Mouse (Mus musculus): ENCODE measurements around the gene Acvr2a. TPM values are rescaled to one million over a fixed set of nuclear protein-coding genes. Genes with fewer than 3 reads are reported as not detected.
A peak's percentile ranks its signal among the peaks of the same experiment; 100 is the strongest.

Gene Acvr2a
- polyA plus RNA-seq, 1 experiment from 2014 or later = 21.2 TPM

- no peak overlapping the region for H3K4me3 ChIP-seq (ENCODE audit: low read depth, low read length)
- H3K4me2 ChIP-seq (ENCODE audit: low read depth, severe bottlenecking) = no peak overlapping the region
- no peaks in the 10 kb centered on the region for H3K36me3 ChIP-seq (ENCODE audit: control insufficient read depth, insufficient read depth, low read length)
- no peaks in the 10 kb centered on the region for H3K9me3 ChIP-seq (ENCODE audit: control insufficient read depth, low read length)
- ATAC-seq (ENCODE audit: insufficient number of reproducible peaks, low FRiP score, low TSS enrichment, low read depth) (no peak), DNase-seq (ENCODE audit: low spot score) (no peak)
- no peaks in the 10 kb centered on the region for H3K27me3 ChIP-seq (ENCODE audit: control insufficient read depth, insufficient read depth, low read length)
- H3K9ac ChIP-seq (ENCODE audit: low read length) = no peak overlapping the region
- no peaks in the 10 kb centered on the region for H3K4me1 ChIP-seq (ENCODE audit: control insufficient read depth, insufficient read depth, low read length)
- no peak overlapping the region for H3K27ac ChIP-seq (replicated peaks; ENCODE audit: low read depth, low read length)
These were observed 101.9 kb downstream of the Acvr2a start for GRCm38 (mm10) chr2:48915832-48916231.

- WGBS = 91% methylated on average over 2 of the region's 2 CpGs
- Histone ChIP-seq H3K4me3 (ENCODE audit: low read depth, low read length) (no peak overlapping the region), H3K4me2 (ENCODE audit: low read depth, severe bottlenecking) (no peak overlapping the region), H3K4me1 (ENCODE audit: control insufficient read depth, insufficient read depth, low read length) (no peaks in the 10 kb centered on the region), H3K27me3 (ENCODE audit: control insufficient read depth, insufficient read depth, low read length) (no peaks in the 10 kb centered on the region), H3K9me3 (ENCODE audit: control insufficient read depth, low read length) (no peaks in the 10 kb centered on the region), H3K36me3 (ENCODE audit: control insufficient read depth, insufficient read depth, low read length) (peaks cover 4% of the 10 kb centered on the region; the same call in 1 of the 2 replicates), H3K27ac (replicated peaks; ENCODE audit: low read depth, low read length) (no peak overlapping the region), H3K9ac (ENCODE audit: low read length) (no peak overlapping the region)
- no peak for DNase-seq (ENCODE audit: low spot score)
- no peak for ATAC-seq (ENCODE audit: insufficient number of reproducible peaks, low FRiP score, low TSS enrichment, low read depth)
These were observed 121.1 kb downstream of the Acvr2a start for GRCm38 (mm10) chr2:48935058-48935457.

- no peak for ATAC-seq (ENCODE audit: insufficient number of reproducible peaks, low FRiP score, low TSS enrichment, low read depth)
- Histone ChIP-seq H3K4me2 (ENCODE audit: low read depth, severe bottlenecking) (peak overlapping the region; percentile 54), H3K4me1 (ENCODE audit: control insufficient read depth, insufficient read depth, low read length) (no peaks in the 10 kb centered on the region), H3K9ac (ENCODE audit: low read length) (no peak overlapping the region), H3K36me3 (ENCODE audit: control insufficient read depth, insufficient read depth, low read length) (no peaks in the 10 kb centered on the region), H3K9me3 (ENCODE audit: control insufficient read depth, low read length) (no peaks in the 10 kb centered on the region), H3K4me3 (ENCODE audit: low read depth, low read length) (peak overlapping the region; percentile 81; the same call in 1 of the 2 replicates), H3K27me3 (ENCODE audit: control insufficient read depth, insufficient read depth, low read length) (no peaks in the 10 kb centered on the region), H3K27ac (replicated peaks; ENCODE audit: low read depth, low read length) (no peak overlapping the region)
- DNase-seq (ENCODE audit: low spot score) = no peak
- WGBS = 54% methylated on average over 3 of the region's 3 CpGs
These were observed 133.9 kb downstream of the Acvr2a start for GRCm38 (mm10) chr2:48947761-48948160.

- no peaks in the 10 kb centered on the region for H3K9me3 ChIP-seq (ENCODE audit: control insufficient read depth, low read length)
- H3K27ac ChIP-seq (replicated peaks; ENCODE audit: low read depth, low read length) = peak within 1 kb of the TSS; percentile 81
- H3K9ac ChIP-seq (ENCODE audit: low read length) = peak within 1 kb of the TSS; percentile 96
- no peaks in the 10 kb centered on the region for H3K4me1 ChIP-seq (ENCODE audit: control insufficient read depth, insufficient read depth, low read length)
- H3K36me3 ChIP-seq (ENCODE audit: control insufficient read depth, insufficient read depth, low read length) = no peaks in the 10 kb centered on the region
- DNase-seq (ENCODE audit: low spot score) (peak; percentile 99), ATAC-seq (ENCODE audit: insufficient number of reproducible peaks, low FRiP score, low TSS enrichment, low read depth) (peak; percentile 100)
- WGBS = 0% methylated on average over 42 of the region's 49 CpGs
- no peaks in the 10 kb centered on the region for H3K27me3 ChIP-seq (ENCODE audit: control insufficient read depth, insufficient read depth, low read length)
- peak within 1 kb of the TSS; percentile 56 for H3K4me2 ChIP-seq (ENCODE audit: low read depth, severe bottlenecking)
- peak within 1 kb of the TSS; percentile 81 for H3K4me3 ChIP-seq (ENCODE audit: low read depth, low read length)
These were observed 135.1 kb downstream of the Acvr2a start, which contains the start of gene Mbd5 for GRCm38 (mm10) chr2:48948841-48949584. Gene Mbd5 (plus strand): TSS chr2:48949508.

GRCm38 (mm10) chr2:48949743-48950251 is 135.9 kb downstream of the Acvr2a start:
- Histone ChIP-seq H3K27me3 (ENCODE audit: control insufficient read depth, insufficient read depth, low read length) (no peaks in the 10 kb centered on the region), H3K4me3 (ENCODE audit: low read depth, low read length) (peak overlapping the region; percentile 81), H3K36me3 (ENCODE audit: control insufficient read depth, insufficient read depth, low read length) (no peaks in the 10 kb centered on the region), H3K27ac (replicated peaks; ENCODE audit: low read depth, low read length) (peak overlapping the region; percentile 81), H3K4me2 (ENCODE audit: low read depth, severe bottlenecking) (peak overlapping the region; percentile 56), H3K4me1 (ENCODE audit: control insufficient read depth, insufficient read depth, low read length) (no peaks in the 10 kb centered on the region), H3K9ac (ENCODE audit: low read length) (peak overlapping the region; percentile 82), H3K9me3 (ENCODE audit: control insufficient read depth, low read length) (no peaks in the 10 kb centered on the region)
- 0% methylated on average over 8 of the region's 9 CpGs for WGBS
- ATAC-seq (ENCODE audit: insufficient number of reproducible peaks, low FRiP score, low TSS enrichment, low read depth) = peak; percentile 67
- no peak for DNase-seq (ENCODE audit: low spot score)

- no peak; the same call in 1 of the 2 replicates for ATAC-seq (ENCODE audit: insufficient number of reproducible peaks, low FRiP score, low TSS enrichment, low read depth)
- peak within 1 kb of the TSS; percentile 96 for H3K9ac ChIP-seq (ENCODE audit: low read length)
- H3K27me3 ChIP-seq (ENCODE audit: control insufficient read depth, insufficient read depth, low read length) = no peaks in the 10 kb centered on the region
- H3K4me2 ChIP-seq (ENCODE audit: low read depth, severe bottlenecking) = peak within 1 kb of the TSS; percentile 56
- DNase-seq (ENCODE audit: low spot score) = no peak
- 0% methylated on average over 2 of the region's 2 CpGs for WGBS
- H3K36me3 ChIP-seq (ENCODE audit: control insufficient read depth, insufficient read depth, low read length) = no peaks in the 10 kb centered on the region
- no peaks in the 10 kb centered on the region for H3K9me3 ChIP-seq (ENCODE audit: control insufficient read depth, low read length)
- peak within 1 kb of the TSS; percentile 81 for H3K27ac ChIP-seq (replicated peaks; ENCODE audit: low read depth, low read length)
- no peaks in the 10 kb centered on the region for H3K4me1 ChIP-seq (ENCODE audit: control insufficient read depth, insufficient read depth, low read length)
- peak within 1 kb of the TSS; percentile 81 for H3K4me3 ChIP-seq (ENCODE audit: low read depth, low read length)
These were observed 136.2 kb downstream of the Acvr2a start, which contains the start of gene Orc4 for GRCm38 (mm10) chr2:48950252-48950315. Gene Orc4 (minus strand): TSS chr2:48950277.

- H3K9ac ChIP-seq (ENCODE audit: low read length) = peak overlapping the region; percentile 82
- 8% methylated on average over 6 of the region's 6 CpGs for WGBS
- H3K36me3 ChIP-seq (ENCODE audit: control insufficient read depth, insufficient read depth, low read length) = no peaks in the 10 kb centered on the region
- no peak for DNase-seq (ENCODE audit: low spot score)
- no peak for ATAC-seq (ENCODE audit: insufficient number of reproducible peaks, low FRiP score, low TSS enrichment, low read depth)
- peak overlapping the region; percentile 81 for H3K27ac ChIP-seq (replicated peaks; ENCODE audit: low read depth, low read length)
- H3K9me3 ChIP-seq (ENCODE audit: control insufficient read depth, low read length) = no peaks in the 10 kb centered on the region
- H3K4me2 ChIP-seq (ENCODE audit: low read depth, severe bottlenecking) = peak overlapping the region; percentile 56
- H3K4me1 ChIP-seq (ENCODE audit: control insufficient read depth, insufficient read depth, low read length) = no peaks in the 10 kb centered on the region
- H3K27me3 ChIP-seq (ENCODE audit: control insufficient read depth, insufficient read depth, low read length) = no peaks in the 10 kb centered on the region
- H3K4me3 ChIP-seq (ENCODE audit: low read depth, low read length) = peak overlapping the region; percentile 81
These were observed 136.5 kb downstream of the Acvr2a start for GRCm38 (mm10) chr2:48950316-48950880.
